Mouse (Mus musculus) stomach, embryonic 14.5 days (tissue): ENCODE results near the gene Pold1. TPM values are rescaled to one million over a fixed set of nuclear protein-coding genes. Genes with fewer than 3 reads are reported as not detected.

ENCODE experiments used
- ATAC-seq: fragments of 200-750 bp; cut with Nextera tagmentation; 2 replicates; pipeline ENCODE4 v1.8.0; 2017; ENCODE audit warnings: low read depth, moderate TSS enrichment; ENCODE audit not compliant: insufficient number of reproducible peaks, insufficient read depth, low FRiP score
- H3K27ac ChIP-seq: fragments of 300-500 bp; sonication (generic); 2 replicates; pipeline ENCODE4 v1.5.1; 2014; ENCODE audit warnings: mild to moderate bottlenecking, low read length, moderate library complexity, mixed read lengths
- H3K27me3 ChIP-seq: fragments of 300-500 bp; sonication (generic); 2 replicates; pipeline ENCODE4 v1.6.1; 2014; ENCODE audit warnings: low read length, control low read depth, mixed read lengths; ENCODE audit not compliant: control insufficient read depth, insufficient read depth
- H3K36me3 ChIP-seq: fragments of 300-500 bp; sonication (generic); 2 replicates; pipeline ENCODE4 v1.6.1; 2014; ENCODE audit warnings: mild to moderate bottlenecking, control low read depth, low read length, moderate library complexity, mixed read lengths; ENCODE audit not compliant: control insufficient read depth, insufficient read depth
- H3K4me1 ChIP-seq: fragments of 300-500 bp; sonication (generic); 2 replicates; pipeline ENCODE4 v1.6.1; 2014; ENCODE audit warnings: low read length, control low read depth, mixed read lengths; ENCODE audit not compliant: control insufficient read depth, insufficient read depth
- H3K4me2 ChIP-seq: fragments of 300-500 bp; sonication (generic); replicated peaks from 2 replicates; pipeline ENCODE4 v1.6.1; 2014; ENCODE audit warnings: low read depth, low read length, control low read depth
- H3K4me3 ChIP-seq: fragments of 300-500 bp; sonication (generic); 2 replicates; pipeline ENCODE4 v1.5.1; 2014; ENCODE audit warnings: low read depth, low read length, control low read depth
- H3K9ac ChIP-seq: fragments of 300-500 bp; sonication (generic); replicated peaks from 2 replicates; pipeline ENCODE4 v1.6.1; 2014; ENCODE audit warnings: low read depth, mild to moderate bottlenecking, control low read depth, low read length, moderate library complexity, mixed read lengths
- H3K9me3 ChIP-seq: fragments of 300-500 bp; sonication (generic); 2 replicates; pipeline ENCODE4 v1.6.1; 2016; ENCODE audit warnings: low read depth, low read length, control low read depth; ENCODE audit not compliant: control insufficient read depth
- WGBS: fragments of 180-500 bp; shearing (Covaris S2); extraction: QIAGEN DNeasy Blood & Tissue Kit; methylation state at CpG from one replicate; pipeline ENCODE4 v1.1.7; 2014; 5-methylcytosine and 5-hydroxymethylcytosine counted together
- polyA plus RNA-seq: library from polyadenylated mRNA; unstranded; fragments of >200 nt; fragmentation: Nextera tagmentation; extraction: Ambion mirVana; gene quantifications from 2 replicates; pipeline ENCODE4 v1.2.1, GENCODE M21; 2014

Pold1 gene
- polyA plus RNA-seq, 1 experiment from 2014 or later, result 54.3 TPM

- Histone ChIP-seq H3K27me3 (peaks cover 25% of the 10 kb centered on the region), H3K4me1 (peaks cover 16% of the 10 kb centered on the region; the same call in 1 of the 2 replicates), H3K4me2 (peak overlapping the region; percentile 43), H3K9ac (no peak overlapping the region), H3K9me3 (no peaks in the 10 kb centered on the region), H3K27ac (no peak overlapping the region), H3K36me3 (no peaks in the 10 kb centered on the region), H3K4me3 (peak overlapping the region; percentile 15)
- WGBS, result 12% methylated on average over 19 of the region's 19 CpGs
- ATAC-seq, result no peak
Measured at GRCm38 (mm10) chr7:44586518-44586917, 37.9 kb upstream of the Pold1 start.

- peaks cover 20% of the 10 kb centered on the region; the same call in 1 of the 2 replicates for H3K27me3 ChIP-seq
- no peaks in the 10 kb centered on the region for H3K36me3 ChIP-seq
- 94% methylated on average over 6 of the region's 6 CpGs for WGBS
- no peak overlapping the region for H3K4me3 ChIP-seq
- H3K27ac ChIP-seq, result no peak overlapping the region
- no peak for ATAC-seq
- H3K4me1 ChIP-seq, result peaks cover 10% of the 10 kb centered on the region; the same call in 1 of the 2 replicates
- H3K4me2 ChIP-seq, result no peak overlapping the region
- H3K9me3 ChIP-seq, result no peaks in the 10 kb centered on the region
- H3K9ac ChIP-seq, result no peak overlapping the region
Measured at GRCm38 (mm10) chr7:44585606-44586005, 37.0 kb upstream of the Pold1 start.

- H3K36me3 ChIP-seq, result no peaks in the 10 kb centered on the region
- no peak overlapping the region for H3K9ac ChIP-seq
- H3K27me3 ChIP-seq, result peaks cover 20% of the 10 kb centered on the region; the same call in 1 of the 2 replicates
- no peak for ATAC-seq
- no peak overlapping the region for H3K4me2 ChIP-seq
- no peak overlapping the region for H3K27ac ChIP-seq
- H3K9me3 ChIP-seq, result no peaks in the 10 kb centered on the region
- 82% methylated on average over 6 of the region's 6 CpGs for WGBS
- H3K4me3 ChIP-seq, result no peak overlapping the region
- peaks cover 10% of the 10 kb centered on the region; the same call in 1 of the 2 replicates for H3K4me1 ChIP-seq
Measured at GRCm38 (mm10) chr7:44584921-44585320, 36.3 kb upstream of the Pold1 start.

GRCm38 (mm10) chr7:44584265-44584804 lies 35.7 kb upstream of the Pold1 start:
- no peak for ATAC-seq
- Histone ChIP-seq H3K27ac (no peak overlapping the region), H3K4me2 (no peak overlapping the region), H3K27me3 (peaks cover 20% of the 10 kb centered on the region; the same call in 1 of the 2 replicates), H3K4me3 (no peak overlapping the region), H3K9me3 (no peaks in the 10 kb centered on the region), H3K4me1 (peaks cover 10% of the 10 kb centered on the region; the same call in 1 of the 2 replicates), H3K9ac (no peak overlapping the region), H3K36me3 (no peaks in the 10 kb centered on the region)
- 77% methylated on average over 4 of the region's 4 CpGs for WGBS

GRCm38 (mm10) chr7:44583146-44583545 lies 34.5 kb upstream of the Pold1 start:
- ATAC-seq, result no peak
- Histone ChIP-seq H3K9me3 (no peaks in the 10 kb centered on the region), H3K27ac (no peak overlapping the region), H3K4me1 (0 out of 2 replicates have a peak, but pooled peaks cover 3% of the 10 kb centered on the region), H3K9ac (no peak overlapping the region), H3K4me3 (no peak overlapping the region), H3K36me3 (no peaks in the 10 kb centered on the region), H3K4me2 (no peak overlapping the region), H3K27me3 (peaks cover 16% of the 10 kb centered on the region; the same call in 1 of the 2 replicates)
- 79% methylated on average over 1 of the region's 1 CpGs for WGBS

- H3K27me3 ChIP-seq, result 0 out of 2 replicates have a peak, but pooled peaks cover 14% of the 10 kb centered on the region
- no peaks in the 10 kb centered on the region for H3K9me3 ChIP-seq
- WGBS, result 66% methylated on average over 5 of the region's 5 CpGs
- no peak overlapping the region for H3K4me3 ChIP-seq
- no peak overlapping the region for H3K4me2 ChIP-seq
- H3K27ac ChIP-seq, result no peak overlapping the region
- H3K4me1 ChIP-seq, result 0 out of 2 replicates have a peak, but pooled peaks cover 3% of the 10 kb centered on the region
- H3K9ac ChIP-seq, result no peak overlapping the region
- no peaks in the 10 kb centered on the region for H3K36me3 ChIP-seq
- ATAC-seq, result no peak
Measured at GRCm38 (mm10) chr7:44582709-44583108, 34.1 kb upstream of the Pold1 start.

- 0 out of 2 replicates have a peak, but pooled peaks cover 2% of the 10 kb centered on the region for H3K4me1 ChIP-seq
- ATAC-seq, result no peak
- H3K9ac ChIP-seq, result no peak overlapping the region
- H3K27me3 ChIP-seq, result 0 out of 2 replicates have a peak, but pooled peaks cover 14% of the 10 kb centered on the region
- no peak overlapping the region for H3K4me3 ChIP-seq
- H3K9me3 ChIP-seq, result no peaks in the 10 kb centered on the region
- H3K27ac ChIP-seq, result no peak overlapping the region
- WGBS, result 72% methylated on average over 6 of the region's 6 CpGs
- no peaks in the 10 kb centered on the region for H3K36me3 ChIP-seq
- no peak overlapping the region for H3K4me2 ChIP-seq
Measured at GRCm38 (mm10) chr7:44581637-44582036, 33.0 kb upstream of the Pold1 start.

- 37% methylated on average over 5 of the region's 5 CpGs for WGBS
- Histone ChIP-seq H3K27me3 (no peaks in the 10 kb centered on the region), H3K4me3 (no peak overlapping the region), H3K36me3 (no peaks in the 10 kb centered on the region), H3K9ac (no peak overlapping the region), H3K9me3 (no peaks in the 10 kb centered on the region), H3K27ac (no peak overlapping the region), H3K4me1 (no peaks in the 10 kb centered on the region), H3K4me2 (no peak overlapping the region)
- ATAC-seq, result no peak
Measured at GRCm38 (mm10) chr7:44576333-44576844, 27.7 kb upstream of the Pold1 start.
